Comparison of ENCODE assay signal across 9 mouse cellular contexts in genomic region chr9:122837680-122838079, GRCm38 (mm10). TPM values are rescaled to one million over a fixed set of nuclear protein-coding genes. Genes with fewer than 3 reads are reported as not detected.
DNase-seq lines count a peak whose midpoint lies in the region; ATAC-seq and TF ChIP-seq lines count a peak whose summit lies in the region.
"Had no signal": no experiment of that assay in that cellular context is flagged by ENCODE, and none has a peak within 500 bp of the region (broad histone marks: within the 10 kb centered on the region; RNA-seq: fewer than 3 reads in every experiment).

No protein-coding gene starts in this region.

- H3K4me1 ChIP-seq in forebrain, embryonic 10.5 days = peaks cover 16% of the 10 kb centered on the region
- peaks cover 18% of the 10 kb centered on the region for H3K4me1 ChIP-seq in forebrain, embryonic 15.5 days
- peaks cover 23% of the 10 kb centered on the region for H3K4me1 ChIP-seq in limb, embryonic 14.5 days (ENCODE audit: control insufficient read depth, insufficient read depth, low read length)

- intact Hi-C loops in heart, postnatal 10 days (cut with DNase I) = loop anchor here (2.0 kb wide), 1 partner anchor 101 kb away; no protein-coding TSS in a partner anchor

- H3K9ac ChIP-seq in forebrain, embryonic 15.5 days (replicated peaks) = no peak overlapping the region
- H3K9ac ChIP-seq in limb, embryonic 14.5 days (ENCODE audit: low read depth, low read length, severe bottlenecking) = no peak overlapping the region

- no peak overlapping the region for H3K4me3 ChIP-seq in forebrain, embryonic 10.5 days
- H3K4me3 ChIP-seq in forebrain, embryonic 15.5 days = no peak overlapping the region
- no peak overlapping the region for H3K4me3 ChIP-seq in limb, embryonic 14.5 days (replicated peaks; ENCODE audit: low read length)

- H3K27ac ChIP-seq in forebrain, embryonic 10.5 days = no peak overlapping the region
- H3K27ac ChIP-seq in forebrain, embryonic 15.5 days (replicated peaks) = no peak overlapping the region
- H3K27ac ChIP-seq in limb, embryonic 14.5 days (replicated peaks; ENCODE audit: low read depth, low read length) = peak overlapping the region; percentile 79

- no peak for ATAC-seq in forebrain, embryonic 15.5 days (replicated peaks)
- ATAC-seq in limb, embryonic 14.5 days (ENCODE audit: low FRiP score, low read depth) = 0 out of 2 replicates have a peak, but pooled peaks have one; percentile 13
- ATAC-seq in monocyte, adult 5-6 weeks (replicated peaks; ENCODE audit: insufficient number of reproducible peaks, low FRiP score, low TSS enrichment, poor library complexity, severe bottlenecking) = no peak

- no peaks in the 10 kb centered on the region for H3K27me3 ChIP-seq in forebrain, embryonic 10.5 days (ENCODE audit: poor library complexity, severe bottlenecking)
- no peaks in the 10 kb centered on the region for H3K27me3 ChIP-seq in forebrain, embryonic 15.5 days
- H3K27me3 ChIP-seq in limb, embryonic 14.5 days (ENCODE audit: control insufficient read depth, insufficient read depth, low read length) = no peaks in the 10 kb centered on the region

- no peaks in the 10 kb centered on the region for H3K36me3 ChIP-seq in forebrain, embryonic 10.5 days (replicated peaks)
- peaks cover 4% of the 10 kb centered on the region for H3K36me3 ChIP-seq in forebrain, embryonic 15.5 days
- peaks cover 11% of the 10 kb centered on the region for H3K36me3 ChIP-seq in limb, embryonic 14.5 days (ENCODE audit: control insufficient read depth, insufficient read depth, low read length)

- WGBS in forebrain, embryonic 10.5 days = 26% methylated on average over 16 of the region's 16 CpGs
- WGBS in forebrain, embryonic 15.5 days = 27% methylated on average over 16 of the region's 16 CpGs
- WGBS in limb, embryonic 14.5 days = 23% methylated on average over 15 of the region's 16 CpGs

- H3K4me2 ChIP-seq in forebrain, embryonic 15.5 days (replicated peaks) = no peak overlapping the region
- H3K4me2 ChIP-seq in limb, embryonic 14.5 days (replicated peaks; ENCODE audit: low read depth, low read length, severe bottlenecking) = no peak overlapping the region; the same call in 1 of the 2 replicates

- no peaks in the 10 kb centered on the region for H3K9me3 ChIP-seq in forebrain, embryonic 10.5 days
- H3K9me3 ChIP-seq in forebrain, embryonic 15.5 days = no peaks in the 10 kb centered on the region
- H3K9me3 ChIP-seq in limb, embryonic 14.5 days (ENCODE audit: control insufficient read depth, low read length) = no peaks in the 10 kb centered on the region

- TF ChIP-seq POLR2A in limb, embryonic 14.5 days (IDR thresholded peaks at IDR 0.05; ENCODE audit: borderline replicate concordance, extremely low read depth, insufficient read depth, insufficient read length) = no peak

- DNase-seq in forebrain, embryonic 10.5 days (ENCODE audit: extremely low spot score, low spot score) = peak; percentile 18
- peak; percentile 13 for DNase-seq in 3134 (ENCODE audit: extremely low read depth, insufficient read length, low spot score)
- DNase-seq in cerebellum, postnatal 36 days = peak; percentile 12 to 19
- peak; percentile 73 to 80 for DNase-seq in heart, postnatal 10 days
- peak; percentile 22 for DNase-seq in limb, embryonic 14.5 days (ENCODE audit: low spot score)
- peak; percentile 44 for DNase-seq in retina, postnatal 1 day

RNA-seq across cellular contexts. Expression of gene Gm35549, which starts 6.2 kb away (rescaled TPM):
- 0.28 and 0.33 TPM in 2 replicates for polyA plus RNA-seq in forebrain, embryonic 10.5 days (2016; fragmentation: Nextera tagmentation; extraction: Ambion mirVana)
- polyA plus RNA-seq in forebrain, embryonic 15.5 days (2015; fragmentation: Nextera tagmentation; extraction: Ambion mirVana) = 0.45 and 0.50 TPM in 2 replicates
- total RNA-seq in heart, postnatal 10 days (2021) = not detected
- polyA plus RNA-seq in limb, embryonic 14.5 days (2012; rRNA removed) = not detected in 2 replicates
- polyA plus RNA-seq in limb, embryonic 14.5 days (2014; fragmentation: Nextera tagmentation; extraction: Ambion mirVana) = 0.45 and 0.82 TPM in 2 replicates
- total RNA-seq in monocyte, adult 5-6 weeks (2017) = not detected in 3 replicates
- total RNA-seq: gastrocnemius, postnatal 36 days had no signal

RNA-seq across cellular contexts. Expression of gene Zfp445, which starts 28.1 kb away (rescaled TPM):
- 82.3 and 83.3 TPM in 2 replicates for polyA plus RNA-seq in forebrain, embryonic 10.5 days (2016; fragmentation: Nextera tagmentation; extraction: Ambion mirVana)
- 103 and 115 TPM in 2 replicates for polyA plus RNA-seq in forebrain, embryonic 15.5 days (2015; fragmentation: Nextera tagmentation; extraction: Ambion mirVana)
- total RNA-seq in heart, postnatal 10 days (2021) = 100 to 1,000 TPM in 1 of 2 experiments, 10 to 100 TPM in 1; 94.5 to 117 TPM
- 117 and 119 TPM in 2 replicates for polyA plus RNA-seq in limb, embryonic 14.5 days (2012; rRNA removed)
- polyA plus RNA-seq in limb, embryonic 14.5 days (2014; fragmentation: Nextera tagmentation; extraction: Ambion mirVana) = 60.4 and 65.2 TPM in 2 replicates
- 75.8 to 125 TPM (median 95.0 TPM) in 3 replicates for total RNA-seq in monocyte, adult 5-6 weeks (2017)

RNA-seq across cellular contexts. Expression of gene Tcaim, which starts 32.3 kb away (rescaled TPM):
- polyA plus RNA-seq in forebrain, embryonic 10.5 days (2016; fragmentation: Nextera tagmentation; extraction: Ambion mirVana) = 4.6 and 6.1 TPM in 2 replicates
- 7.4 and 7.7 TPM in 2 replicates for polyA plus RNA-seq in forebrain, embryonic 15.5 days (2015; fragmentation: Nextera tagmentation; extraction: Ambion mirVana)
- 10 to 100 TPM; 20.1 to 22.0 TPM for total RNA-seq in heart, postnatal 10 days (2021)
- 6.1 and 6.6 TPM in 2 replicates for polyA plus RNA-seq in limb, embryonic 14.5 days (2012; rRNA removed)
- 7.3 and 7.8 TPM in 2 replicates for polyA plus RNA-seq in limb, embryonic 14.5 days (2014; fragmentation: Nextera tagmentation; extraction: Ambion mirVana)
- 6.7 to 12.6 TPM (median 7.8 TPM) in 3 replicates for total RNA-seq in monocyte, adult 5-6 weeks (2017)

RNA-seq across cellular contexts. Expression of gene Zkscan7, which starts 47.8 kb away (rescaled TPM):
- 4.7 and 4.9 TPM in 2 replicates for polyA plus RNA-seq in forebrain, embryonic 10.5 days (2016; fragmentation: Nextera tagmentation; extraction: Ambion mirVana)
- polyA plus RNA-seq in forebrain, embryonic 15.5 days (2015; fragmentation: Nextera tagmentation; extraction: Ambion mirVana) = 4.1 and 4.6 TPM in 2 replicates
- 1 to 10 TPM; 4.6 to 6.4 TPM for total RNA-seq in heart, postnatal 10 days (2021)
- polyA plus RNA-seq in limb, embryonic 14.5 days (2012; rRNA removed) = 9.1 and 9.3 TPM in 2 replicates
- 2.6 and 3.2 TPM in 2 replicates for polyA plus RNA-seq in limb, embryonic 14.5 days (2014; fragmentation: Nextera tagmentation; extraction: Ambion mirVana)
- 3.0 to 13.1 TPM (median 4.2 TPM) in 3 replicates for total RNA-seq in monocyte, adult 5-6 weeks (2017)

Comparison
In these comparisons a context has a peak if more than half of its experiments do, and no peak if none do; other contexts are left out.
1. DNase-seq: peak in every context shown above with its lines; median percentile 76 in heart, postnatal 10 days; 44 in retina, postnatal 1 day; 22 in limb, embryonic 14.5 days; 18 in forebrain, embryonic 10.5 days; 16 in cerebellum, postnatal 36 days; 13 in 3134.